Mouse (Mus musculus) lung, postnatal 14 days (tissue): Measurements from ENCODE around the gene Gtf2ird2.

Experiments used
- DNase-seq: peaks from one replicate; pipeline ENCODE4 v3.0.0; 2021

Gene Gtf2ird2

DNA sequence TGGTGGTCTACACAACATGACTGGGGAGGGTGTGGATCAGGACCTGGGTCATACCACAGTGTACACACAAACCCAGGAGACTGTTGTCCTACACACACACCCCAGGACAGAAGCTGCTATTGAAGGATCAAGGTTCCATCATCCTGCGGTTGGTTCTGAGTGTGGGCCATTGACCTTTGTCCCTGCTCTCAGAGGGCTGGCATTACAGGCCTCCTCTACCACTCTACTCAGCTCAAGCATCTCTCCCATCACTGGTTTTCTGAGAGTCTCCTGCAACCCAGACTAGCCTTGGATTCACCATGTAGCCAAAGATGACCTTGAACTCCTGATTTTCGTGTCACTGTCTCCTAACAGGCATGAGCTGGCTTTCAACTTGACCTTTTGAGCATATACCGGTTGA is 52.4 kb downstream of the Gtf2ird2 start:
- no peak for DNase-seq

DNA sequence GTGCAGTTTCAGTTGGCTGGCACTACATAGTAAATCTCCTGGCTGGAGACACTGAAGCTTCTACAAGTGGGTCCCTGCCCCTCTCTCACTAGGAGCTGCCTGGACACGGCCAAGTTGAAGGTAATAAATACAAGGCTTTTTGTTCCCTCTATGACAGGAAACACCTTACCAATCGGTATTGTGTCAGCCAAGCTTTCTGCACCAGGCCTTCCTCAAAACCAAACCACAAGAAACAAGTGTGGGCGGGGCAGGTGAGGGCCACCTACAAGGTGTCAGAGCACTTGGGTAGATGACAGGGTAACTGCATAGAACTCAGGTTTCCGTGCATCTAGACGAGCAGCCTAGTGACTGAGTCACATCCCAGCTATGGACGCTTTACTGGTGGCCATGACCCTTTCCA is 53.0 kb downstream of the Gtf2ird2 start:
- DNase-seq, result peak; percentile 49

DNA sequence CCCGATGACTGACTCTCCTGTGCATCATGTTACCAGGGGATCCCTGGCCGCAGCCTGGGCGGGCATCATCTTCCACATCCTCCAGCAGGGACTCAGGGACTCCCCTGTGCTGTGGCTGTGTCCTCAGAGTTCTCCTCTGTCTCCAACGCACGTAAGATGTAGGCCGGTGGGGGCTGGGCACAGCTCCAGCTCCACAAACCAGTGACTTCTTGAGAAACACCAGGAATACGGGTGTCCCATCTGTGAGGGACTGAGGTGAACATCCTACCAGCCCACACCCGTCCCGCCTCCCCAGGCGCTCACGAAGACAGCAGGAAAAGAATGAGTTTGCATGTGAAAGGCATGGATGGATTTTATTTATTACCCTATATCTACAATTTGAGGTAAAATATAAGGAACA is 53.7 kb downstream of the Gtf2ird2 start:
- no peak for DNase-seq

DNA sequence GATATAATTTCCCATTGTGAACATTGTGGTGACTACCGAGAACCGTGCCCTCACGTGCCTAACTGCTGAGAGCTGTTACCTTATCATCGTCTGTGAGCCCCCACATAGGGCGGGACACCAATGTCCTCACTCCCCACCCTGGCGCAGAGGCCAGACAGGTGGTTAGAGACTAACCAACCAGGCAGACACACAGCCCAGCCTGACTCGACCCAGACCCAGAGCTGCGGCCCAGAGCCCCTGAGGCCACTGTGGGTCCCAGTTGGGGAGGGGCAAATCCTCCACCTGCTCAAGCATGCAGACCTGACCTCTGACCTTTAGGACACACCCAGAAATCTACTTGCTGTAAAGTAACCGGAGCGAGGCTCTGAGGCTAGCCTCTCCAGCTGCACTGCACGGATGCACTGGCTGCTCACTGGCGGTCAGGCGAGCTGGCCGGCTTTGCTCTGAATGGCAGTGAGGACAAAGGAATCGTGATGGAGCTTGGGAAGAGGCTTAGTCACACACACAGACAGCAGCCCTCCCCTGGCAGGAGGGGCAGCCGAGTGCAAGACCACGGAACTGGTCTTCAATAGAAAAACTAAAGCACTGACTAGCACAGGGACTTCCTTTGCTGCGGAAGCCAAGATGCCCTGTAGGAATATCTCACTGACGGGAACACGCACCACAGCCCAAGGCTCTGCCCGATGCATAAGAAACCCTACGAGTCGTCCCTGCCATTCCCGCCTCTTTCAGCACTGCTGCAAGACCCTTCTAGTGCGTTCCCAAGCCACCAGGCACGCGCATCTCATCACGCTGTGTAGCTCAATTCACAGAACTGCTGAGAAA is 54.3 kb downstream of the Gtf2ird2 start:
- DNase-seq, result no peak

DNA sequence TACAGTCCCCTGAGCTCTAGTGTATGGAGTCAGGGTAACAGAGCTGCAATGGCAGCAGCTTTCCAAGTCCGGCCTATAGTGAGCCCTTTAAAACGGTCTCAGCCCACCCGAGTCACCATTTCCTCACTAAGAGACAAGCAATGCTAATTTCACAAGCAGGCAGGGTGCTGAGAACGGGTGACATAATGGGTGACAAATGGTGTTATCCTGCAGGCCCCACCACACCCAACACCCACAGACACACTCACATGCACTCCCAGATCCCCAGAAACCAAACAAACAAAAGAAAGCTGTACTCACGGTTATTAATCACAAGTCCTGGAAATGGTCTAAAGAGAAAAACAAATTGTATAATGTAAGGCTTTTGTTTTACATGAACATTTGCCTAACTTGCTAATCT is 58.0 kb downstream of the Gtf2ird2 start:
- no peak for DNase-seq

DNA sequence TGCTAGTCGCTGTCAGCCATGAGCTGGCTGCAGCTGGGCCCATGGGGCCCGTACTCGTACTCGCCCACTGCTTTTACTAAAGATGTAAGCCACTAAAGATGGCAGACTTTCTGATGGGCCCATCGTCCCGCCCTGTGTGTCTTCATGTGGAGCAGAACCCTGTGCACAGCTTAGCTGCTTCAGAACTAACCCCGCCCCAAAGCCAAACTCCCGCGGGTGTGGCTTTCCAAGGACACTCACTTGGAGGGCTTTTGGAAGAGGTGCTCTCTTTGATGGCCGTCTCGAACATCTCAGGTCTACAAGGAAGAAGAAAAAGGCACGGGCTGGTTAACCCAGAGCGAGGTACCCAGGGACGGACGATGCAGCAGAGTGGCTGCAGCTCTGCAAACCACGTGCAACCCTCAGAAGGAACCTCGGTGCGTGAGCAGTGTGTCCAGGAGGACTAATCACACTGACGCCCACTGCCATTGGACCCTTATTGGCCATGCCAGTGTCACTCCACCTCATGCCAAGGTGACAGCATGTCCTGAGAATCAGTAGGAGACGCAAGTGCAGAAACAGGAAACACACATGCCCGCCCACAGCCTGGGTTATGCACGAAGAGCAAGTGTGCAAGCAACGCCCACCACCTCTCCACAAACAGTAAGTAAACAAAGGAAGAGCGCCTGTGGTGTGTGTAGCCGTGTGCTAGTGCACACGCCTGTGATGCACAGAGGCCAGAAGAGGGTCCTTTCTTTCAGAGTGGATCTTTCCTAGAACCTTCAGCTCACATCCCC is 60.0 kb downstream of the Gtf2ird2 start:
- no peak for DNase-seq

DNA sequence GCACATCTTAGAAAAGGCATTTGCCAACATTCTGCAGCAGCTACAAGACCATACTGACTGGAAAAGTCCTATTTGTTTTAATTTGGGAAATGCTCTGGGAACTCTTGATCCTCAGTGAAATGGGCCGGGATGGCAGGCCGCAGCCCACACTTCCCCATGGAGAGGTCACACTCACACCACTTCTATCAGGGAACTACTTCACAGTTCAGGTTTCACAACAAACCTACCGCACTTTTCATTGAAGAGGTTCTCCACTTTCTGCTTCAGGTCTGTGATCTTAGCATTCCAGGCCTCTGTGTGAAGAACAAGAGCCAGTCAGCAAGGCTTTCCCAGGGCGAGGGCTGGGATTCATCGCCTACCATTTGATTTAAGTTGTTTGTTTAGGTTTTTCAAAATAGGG is 61.1 kb downstream of the Gtf2ird2 start:
- no peak for DNase-seq

DNA sequence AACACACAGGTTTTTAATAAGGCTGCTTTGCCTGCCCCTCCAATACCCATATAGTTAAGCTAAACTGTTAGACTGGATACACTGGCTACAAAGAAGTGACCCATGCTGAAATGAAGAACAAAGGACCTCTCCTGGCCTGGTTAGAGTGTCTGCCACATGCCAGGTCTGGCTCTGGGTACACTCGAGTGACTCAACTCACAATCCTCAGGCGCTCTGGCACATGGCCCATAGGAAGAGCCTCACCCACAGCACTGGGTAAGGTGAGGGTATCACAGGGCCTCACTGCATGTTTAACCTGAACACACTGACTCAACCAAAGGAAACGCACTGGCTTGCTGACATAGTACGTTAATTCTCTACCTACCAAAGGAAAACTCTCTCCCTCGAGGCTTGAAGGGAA is 62.3 kb downstream of the Gtf2ird2 start:
- peak; percentile 66 for DNase-seq

DNA sequence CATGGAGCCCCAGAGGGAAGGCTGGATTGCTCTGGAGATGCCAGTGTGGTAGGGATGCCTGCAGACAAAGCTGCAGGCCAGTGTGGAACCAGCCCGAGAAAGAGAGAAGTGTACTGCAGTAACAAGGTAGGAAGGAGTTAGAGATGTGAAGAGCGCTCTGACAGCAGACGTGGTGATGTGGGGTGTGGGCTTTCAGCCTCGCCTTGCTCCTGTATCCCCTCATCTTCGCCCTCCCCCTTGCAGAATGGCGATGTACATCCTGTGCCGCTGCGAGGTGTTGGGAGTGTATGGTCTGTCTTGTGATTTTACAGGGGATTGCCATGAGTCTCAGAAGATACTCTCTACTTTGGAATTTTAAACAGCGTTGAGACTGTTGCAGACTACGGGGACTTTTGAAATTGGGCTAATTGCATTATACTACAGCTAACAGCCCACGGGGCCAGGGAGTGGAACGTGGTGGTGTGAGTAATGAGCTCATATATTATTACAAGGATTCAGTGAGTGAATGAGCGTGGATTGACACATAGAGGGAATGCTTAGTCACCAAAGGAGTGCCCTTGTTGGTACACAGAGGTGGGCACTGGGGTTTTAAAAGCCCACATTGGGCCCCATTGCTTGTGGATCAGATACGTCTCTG is 64.9 kb downstream of the Gtf2ird2 start:
- no peak for DNase-seq

DNA sequence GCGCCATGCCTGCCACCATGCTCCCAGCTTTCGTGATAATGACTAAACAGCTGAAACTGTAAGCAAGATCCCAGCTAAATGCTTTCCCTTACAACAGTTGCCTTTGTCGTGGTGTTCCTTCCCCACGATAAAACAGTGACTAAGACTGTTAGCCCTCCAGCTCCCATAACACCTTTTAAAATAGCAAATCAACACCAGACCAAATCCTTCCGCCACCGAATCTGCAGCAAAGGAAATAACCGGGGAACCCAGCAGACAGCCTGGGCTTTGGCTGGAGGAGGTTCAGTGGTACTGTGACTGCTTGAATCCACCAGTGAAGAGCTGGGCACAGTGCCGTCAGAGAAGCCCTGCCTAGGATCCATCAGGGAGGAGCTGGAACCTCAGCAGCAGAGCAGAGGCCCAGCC is 65.4 kb downstream of the Gtf2ird2 start:
- no peak for DNase-seq

DNA sequence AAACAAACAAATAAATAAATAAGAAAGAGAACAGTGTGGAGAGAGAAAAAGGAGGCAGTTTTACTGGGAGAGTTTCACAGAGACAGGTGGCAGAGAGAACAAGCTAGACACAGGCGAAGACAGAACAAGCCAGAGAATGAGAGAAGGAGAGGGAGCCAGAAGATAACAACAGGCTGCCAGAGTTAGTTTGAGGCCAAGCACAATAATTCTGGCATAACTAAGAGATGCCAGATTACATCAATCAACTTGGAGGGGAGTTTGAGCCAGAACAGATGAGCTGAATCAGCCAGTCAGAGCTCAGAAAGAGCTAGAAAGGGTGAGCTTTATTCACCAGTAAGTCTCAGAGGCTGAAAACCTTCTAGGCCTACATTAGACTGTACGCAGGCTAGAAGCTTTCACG is 66.8 kb downstream of the Gtf2ird2 start:
- no peak for DNase-seq

DNA sequence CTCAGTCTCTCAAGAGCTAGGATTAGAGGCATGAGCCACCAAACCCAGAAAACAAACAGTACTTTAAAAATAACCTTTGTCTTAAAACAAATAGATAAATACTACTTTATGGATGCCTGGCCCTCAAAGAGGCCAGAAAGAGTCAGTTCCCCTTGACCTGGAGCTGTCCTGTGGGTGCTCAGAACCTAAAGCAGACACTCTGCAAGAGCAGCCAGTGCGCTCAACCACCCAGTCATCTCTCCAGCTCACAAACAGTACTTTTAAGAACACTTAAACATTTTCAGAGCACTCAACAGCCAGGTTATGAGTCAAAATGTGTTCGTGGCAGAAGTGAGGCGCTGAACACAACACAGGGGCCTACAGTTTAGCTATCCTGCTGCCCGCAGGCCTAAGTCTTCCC is 67.3 kb downstream of the Gtf2ird2 start:
- no peak for DNase-seq

DNA sequence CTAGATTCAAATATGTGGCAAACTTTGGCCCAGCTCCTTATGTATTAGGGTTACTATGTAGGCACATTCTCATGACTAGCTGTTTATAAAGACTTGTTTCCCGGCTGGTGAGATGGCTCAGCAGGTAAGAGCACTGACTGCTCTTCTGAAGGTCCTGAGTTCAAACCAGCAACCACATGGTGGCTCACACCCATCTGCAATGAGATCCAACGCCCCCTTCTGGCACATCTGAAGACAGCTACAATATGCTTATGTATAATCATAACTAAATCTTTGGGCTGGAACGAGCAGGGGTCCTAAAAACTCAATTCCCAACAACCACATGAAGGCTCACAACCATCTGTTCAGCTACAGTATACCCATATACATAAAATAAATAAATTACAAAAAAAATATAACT is 70.0 kb downstream of the Gtf2ird2 start:
- DNase-seq, result no peak

DNA sequence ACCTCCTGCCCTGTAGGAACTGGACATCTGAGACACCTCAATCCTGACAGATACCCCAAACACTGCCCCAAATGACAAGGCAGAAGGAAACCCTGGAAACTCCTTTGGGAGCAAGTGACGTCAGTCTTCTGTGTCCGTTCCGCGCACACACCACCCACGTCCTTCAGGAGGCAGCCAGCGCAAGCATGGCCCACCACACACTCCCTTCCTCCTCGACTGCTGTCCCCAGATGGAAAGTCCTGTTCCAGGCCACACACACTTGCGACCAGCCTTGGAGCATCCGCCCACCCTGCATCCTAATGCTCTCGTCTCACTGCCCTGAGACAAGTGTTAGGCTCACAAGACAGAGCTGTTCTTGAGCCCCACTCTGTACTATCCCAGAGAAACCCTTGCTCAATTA is 71.5 kb downstream of the Gtf2ird2 start:
- DNase-seq, result no peak

DNA sequence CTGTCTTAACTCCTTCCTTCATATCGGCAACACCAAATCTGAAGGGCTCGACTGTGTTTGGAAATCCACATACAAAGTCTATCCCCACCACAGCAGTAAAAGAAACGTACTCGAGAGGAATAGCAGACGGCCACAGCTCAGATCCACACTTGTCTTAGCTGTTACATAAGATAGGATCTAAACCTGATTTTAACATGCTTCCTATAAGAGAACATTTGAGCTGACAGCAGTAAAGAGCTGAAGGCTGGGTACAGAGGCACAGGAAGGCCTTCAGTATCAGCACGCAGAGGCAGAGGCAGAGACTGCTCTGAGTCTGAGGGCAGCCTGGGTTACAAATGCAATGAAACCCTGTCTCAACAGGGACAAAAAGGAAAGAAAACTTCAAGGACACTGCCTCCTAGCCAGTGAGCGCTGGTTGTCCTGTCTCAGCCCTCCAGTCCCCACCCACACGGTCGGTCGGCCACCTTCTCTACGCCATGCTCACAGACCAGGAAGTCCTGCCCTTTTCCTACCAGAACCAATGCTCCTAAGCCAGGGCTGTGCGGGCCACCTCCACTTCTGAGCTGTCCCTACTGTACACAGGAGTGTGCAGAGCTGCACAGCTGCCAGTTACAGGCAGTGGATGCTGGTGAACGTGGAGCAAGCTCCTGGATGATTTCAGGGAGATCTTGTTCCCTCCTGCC is 73.7 kb downstream of the Gtf2ird2 start:
- DNase-seq, result no peak

DNA sequence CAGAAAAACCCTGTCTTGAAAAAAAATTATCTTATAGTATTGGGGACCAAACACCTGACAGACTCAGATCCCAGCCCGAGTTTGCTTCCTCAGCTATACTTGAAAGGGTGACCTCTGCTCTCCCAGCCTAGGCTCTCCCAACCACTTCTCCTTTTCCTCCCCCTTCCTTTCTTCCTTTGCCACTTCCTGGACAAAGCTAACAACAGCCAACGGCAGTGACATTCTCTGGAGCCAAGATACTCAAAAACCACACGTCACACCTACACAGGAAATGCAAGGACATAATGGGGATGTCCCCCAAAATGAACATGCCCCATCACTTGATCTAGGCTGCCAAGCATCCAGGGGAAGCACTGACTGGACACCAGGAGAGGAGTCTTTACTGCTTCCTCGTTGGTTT is 74.6 kb downstream of the Gtf2ird2 start:
- DNase-seq, result no peak

DNA sequence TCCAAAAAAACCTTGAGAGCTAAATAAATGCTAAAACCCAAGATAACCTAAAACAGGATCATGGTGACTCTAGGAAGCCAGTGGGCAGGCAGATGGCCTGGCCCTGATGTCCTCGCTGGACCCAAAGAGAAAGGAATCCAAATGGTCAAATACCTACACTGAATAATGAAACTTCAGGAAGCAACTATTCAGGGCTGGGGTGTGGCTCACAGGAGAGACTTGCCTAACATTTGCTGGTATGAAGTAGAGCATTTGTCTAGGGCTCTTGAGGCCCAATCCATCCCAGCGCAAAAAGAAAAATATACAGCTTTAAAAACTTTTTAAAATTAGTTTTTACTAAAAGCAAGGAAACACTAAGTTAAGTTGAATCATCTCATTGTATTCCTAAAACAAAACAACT is 75.1 kb downstream of the Gtf2ird2 start:
- DNase-seq, result no peak

DNA sequence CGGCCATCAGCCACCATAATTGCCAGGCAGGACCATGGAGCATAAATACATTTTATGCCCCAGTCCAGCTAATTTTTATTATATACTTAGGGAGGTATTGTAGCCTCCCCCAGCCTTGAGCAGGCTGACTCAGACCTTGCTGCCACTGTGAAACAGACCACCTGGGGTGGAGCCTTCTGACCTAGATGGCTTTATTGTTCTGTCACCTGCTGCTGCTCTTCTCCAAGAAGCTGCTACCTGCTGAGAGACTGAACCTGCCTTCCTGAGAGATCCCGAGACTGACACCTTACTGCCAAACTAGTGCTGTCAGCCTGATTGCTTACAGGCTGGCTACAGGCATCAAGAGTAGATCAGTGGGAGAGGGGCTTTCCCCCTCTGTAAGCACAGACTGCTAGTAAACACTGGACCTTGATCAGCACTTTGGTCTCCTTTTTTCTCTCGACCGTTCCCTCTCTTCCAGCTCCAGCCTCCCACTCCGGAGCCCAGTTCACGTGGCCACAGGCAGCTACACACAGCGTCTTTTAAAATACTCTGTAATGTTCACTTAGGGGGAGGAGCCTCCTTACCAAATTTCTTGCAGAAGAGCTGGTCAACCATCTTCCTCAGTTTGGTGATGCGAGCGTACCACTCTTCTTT is 76.3 kb downstream of the Gtf2ird2 start:
- no peak for DNase-seq

DNA sequence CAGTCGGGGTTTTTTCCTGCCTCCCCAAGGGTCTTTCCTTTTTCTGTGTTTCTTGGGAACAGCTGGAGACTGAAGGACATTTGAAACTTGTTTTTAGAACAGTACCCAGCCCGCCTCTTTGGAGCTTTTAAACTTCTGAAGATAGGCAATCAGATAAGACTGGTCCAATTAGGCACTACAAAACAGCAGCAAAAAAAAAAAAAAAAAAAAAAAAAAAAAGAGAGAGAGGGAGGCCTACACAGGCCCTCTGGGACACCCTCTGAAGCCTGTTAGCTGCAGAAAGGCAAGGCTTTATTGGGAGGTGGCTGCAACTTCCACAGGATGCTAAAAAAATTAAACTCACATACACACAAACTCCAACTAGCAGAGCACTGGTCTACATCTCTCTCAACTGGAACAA is 82.1 kb downstream of the Gtf2ird2 start:
- DNase-seq, result no peak

DNA sequence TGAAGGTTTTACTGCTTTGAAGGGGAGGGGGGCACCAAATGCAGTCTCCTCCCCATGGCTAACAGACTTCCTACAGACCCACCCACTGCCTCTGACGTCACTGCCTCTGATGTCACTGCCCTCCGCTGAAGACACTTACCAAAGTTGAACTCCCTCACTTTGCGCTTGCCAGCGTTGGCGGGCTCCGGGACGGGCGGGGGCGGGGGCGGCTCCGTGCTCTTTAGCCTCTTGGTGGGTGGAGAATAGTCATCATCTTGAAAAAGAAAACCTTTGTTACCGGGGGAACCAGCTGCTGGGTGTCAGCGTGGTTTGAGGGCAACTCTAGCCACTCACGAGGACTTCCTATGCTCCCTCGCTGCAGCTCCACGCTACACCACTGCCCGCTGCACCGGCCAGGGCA is 82.6 kb downstream of the Gtf2ird2 start:
- DNase-seq, result no peak

DNA sequence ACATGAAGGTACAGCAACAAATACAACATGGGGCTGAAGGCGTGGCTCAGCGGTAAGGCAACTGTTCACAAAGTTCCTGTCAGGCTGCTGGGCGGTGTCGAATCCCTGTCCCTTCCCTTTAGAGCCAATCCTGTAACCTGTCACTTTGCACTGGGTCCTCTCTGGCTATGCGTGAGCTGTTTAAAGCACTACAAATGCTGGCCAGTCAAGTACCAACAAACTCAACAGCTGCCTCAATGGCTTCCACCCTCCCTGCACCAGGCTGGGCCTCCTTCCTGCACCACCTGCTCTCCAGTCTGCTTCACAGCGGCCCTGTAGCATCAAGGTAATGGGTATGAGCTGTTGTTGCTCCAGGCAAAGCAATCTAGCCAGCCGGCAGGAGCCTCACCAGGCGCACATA is 84.9 kb downstream of the Gtf2ird2 start:
- DNase-seq, result no peak

DNA sequence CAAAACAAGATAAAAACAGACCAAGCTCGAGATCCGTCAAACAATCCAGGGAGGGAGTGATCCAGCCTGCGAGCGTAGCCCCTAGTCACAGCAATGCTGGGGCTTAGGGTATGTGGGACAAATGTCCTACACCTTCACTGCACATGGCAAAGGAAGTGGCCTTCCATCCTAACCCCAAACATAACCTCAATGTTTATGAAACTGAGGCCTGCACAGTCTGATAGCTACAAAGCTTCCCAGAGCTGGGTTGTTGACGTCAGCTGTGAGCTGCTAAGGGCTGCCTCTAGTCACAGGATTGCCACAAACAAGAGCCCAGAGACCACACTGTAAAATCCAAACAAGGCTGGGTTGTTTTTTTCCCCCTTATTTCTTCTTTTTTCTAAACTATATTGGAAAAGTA is 85.9 kb downstream of the Gtf2ird2 start:
- DNase-seq, result peak; percentile 27

DNA sequence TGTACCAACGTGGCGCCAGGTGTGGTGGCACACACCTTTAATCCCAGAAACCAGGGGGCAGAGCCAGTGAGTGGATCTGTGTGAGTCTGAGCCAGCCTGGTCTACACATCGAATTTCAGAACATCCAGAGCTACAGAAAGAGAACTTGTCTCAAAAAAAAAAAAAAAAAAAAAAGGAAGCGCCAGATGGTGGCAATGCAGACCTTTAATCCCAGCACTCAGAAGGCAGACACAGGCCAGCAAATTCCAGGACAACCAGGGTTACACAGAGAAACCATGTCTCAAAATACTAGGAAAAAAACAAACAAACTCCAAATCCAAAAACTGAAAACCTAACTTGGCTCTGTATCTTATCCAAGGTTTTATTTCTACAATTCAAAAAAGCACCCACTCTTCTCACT is 86.7 kb downstream of the Gtf2ird2 start:
- DNase-seq, result no peak
